Mouse (Mus musculus) erythroblast, adult 5-6 weeks (primary cell): Measurements from ENCODE around the gene Adam12. TPM values are rescaled to one million over a fixed set of nuclear protein-coding genes. Genes with fewer than 3 reads are reported as not detected.

Experiments
- ATAC-seq: replicated peaks from 2 replicates; pipeline ENCODE4 v1.8.0; 2016; ENCODE audit warnings: moderate number of reproducible peaks, mild to moderate bottlenecking, moderate TSS enrichment, inconsistent platforms; ENCODE audit not compliant: poor library complexity, low FRiP score, severe bottlenecking
- total RNA-seq, 2 experiments: library from RNA; stranded (forward) in 1 of 2; stranded (reverse) in 1 of 2; fragments of 150-400 nt in 1 of 2; fragments of 200-764, 138-1000 nt in 1 of 2; gene quantifications; 2 replicates each; pipeline versions ENCODE4 v1.2.3 to v1.2.4; 2015 to 2017; ENCODE audit warnings: low replicate concordance in 2 of 2

Adam12 gene
- total RNA-seq, 2 experiments from 2014 or later: not detected

DNA sequence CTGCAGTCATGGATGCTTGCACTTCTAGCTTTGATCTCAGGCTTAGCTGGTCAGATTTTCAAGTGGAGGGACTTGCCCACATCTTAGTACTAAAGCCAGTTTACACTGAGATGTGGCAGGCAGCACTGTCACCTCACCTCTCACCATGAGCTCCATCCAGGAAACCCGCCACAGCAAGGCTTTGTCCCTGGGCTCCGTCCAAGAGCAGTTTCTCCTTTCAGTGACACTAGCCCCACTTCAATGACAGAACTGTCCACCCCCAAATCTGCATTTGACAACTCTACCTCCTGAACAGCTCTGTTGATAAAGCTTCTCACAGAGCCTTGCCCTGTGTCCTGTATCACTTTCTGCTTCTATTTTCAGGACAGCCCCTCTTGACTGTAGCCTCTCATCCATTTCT is 383.8 kb downstream of the Adam12 start:
- no peak for ATAC-seq

DNA sequence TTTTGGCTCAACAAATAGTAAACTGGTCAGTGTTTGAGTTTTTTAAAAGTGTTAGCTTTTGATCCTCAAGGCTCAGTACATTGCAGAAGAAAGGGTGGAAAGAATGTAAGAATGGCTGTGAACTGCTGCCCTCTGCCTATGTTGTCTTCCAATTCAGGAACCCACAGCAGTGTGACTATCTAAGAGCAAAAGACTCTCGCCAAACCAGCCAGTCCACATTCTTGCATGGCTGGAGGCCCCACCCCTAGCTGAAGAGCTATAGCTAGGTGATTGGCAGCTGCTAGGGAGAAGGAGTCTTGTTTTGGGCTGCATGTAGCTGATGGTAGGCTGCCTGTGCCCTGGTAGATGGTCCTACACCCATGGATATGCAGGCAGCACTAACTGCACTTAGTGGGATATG is 384.8 kb downstream of the Adam12 start:
- no peak for ATAC-seq

DNA sequence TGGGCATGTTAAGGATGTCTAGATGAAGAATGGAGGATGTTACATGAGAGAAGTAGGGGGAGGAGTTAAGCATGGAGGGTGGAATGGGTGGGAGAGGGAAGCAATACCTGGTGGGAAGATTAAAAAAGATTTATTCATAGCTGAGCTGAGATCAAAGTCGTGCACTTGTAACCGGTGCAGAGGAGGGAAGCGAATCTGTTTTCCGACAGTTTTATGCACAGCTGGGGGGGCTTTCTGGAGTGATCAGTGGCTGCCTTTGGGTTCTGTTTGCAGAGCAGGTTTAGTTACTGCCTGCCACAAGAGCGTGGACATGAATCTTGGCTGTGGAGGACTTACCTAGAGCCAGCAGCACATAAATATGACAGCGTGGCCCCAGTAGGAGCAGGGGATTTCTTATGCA is 389.9 kb downstream of the Adam12 start:
- no peak for ATAC-seq

- ATAC-seq: no peak
These were observed 392.4 kb downstream of the Adam12 start for GRCm38 (mm10) chr7:133839546-133839945.

Other genes starting within 250 kb of the Adam12 start
- gene D7Ertd443e, start 153.5 kb upstream of the Adam12 start, total RNA-seq (2015; ENCODE audit: low replicate concordance): not detected in 2 replicates
- gene D7Ertd443e, start 153.5 kb upstream of the Adam12 start, total RNA-seq (2017; ENCODE audit: low replicate concordance): not detected in 2 replicates